Mouse (Mus musculus): ENCODE measurements at regions not wholly inside any gene's neighbourhood (a gene's known extent, or its start where the extent isn't known, plus 50 kb on each side); places are given as distances from the start of the nearest gene placed in this dataset.
"Not testable (repeated sequence)": the region's sequence is repeated elsewhere in the genome, so short reads cannot be mapped to it uniquely, and the experiment has no call there.

GRCm38 (mm10) chr2:18617520-18617919 is 54.7 kb upstream of the Commd3 start:
- DNase-seq (ENCODE audit: low read depth), result no peak

GRCm38 (mm10) chr2:18609868-18610185 is 62.4 kb upstream of the Commd3 start:
- no peak for DNase-seq (ENCODE audit: low read depth)

- no peak for DNase-seq (ENCODE audit: low read depth)
Measured at GRCm38 (mm10) chr2:18609075-18609867, 62.9 kb upstream of the Commd3 start.

- no peak for DNase-seq (ENCODE audit: low read depth)
Measured at GRCm38 (mm10) chr2:18608260-18609074, 63.7 kb upstream of the Commd3 start.

- no peak for DNase-seq (ENCODE audit: low read depth)
Measured at GRCm38 (mm10) chr2:18607586-18608259, 64.5 kb upstream of the Commd3 start.

GRCm38 (mm10) chr2:18607088-18607487 is 65.1 kb upstream of the Commd3 start:
- DNase-seq (ENCODE audit: low read depth), result no peak

- DNase-seq (ENCODE audit: low read depth), result no peak
Measured at GRCm38 (mm10) chr2:18592221-18592620, 80.0 kb upstream of the Commd3 start.

- no peak for DNase-seq (ENCODE audit: low read depth)
Measured at GRCm38 (mm10) chr2:18588232-18588631, 84.0 kb upstream of the Commd3 start.

- no peak for DNase-seq (ENCODE audit: low read depth)
Measured at GRCm38 (mm10) chr2:18587746-18588231, 84.4 kb upstream of the Commd3 start.

GRCm38 (mm10) chr2:18586925-18587724 is 85.1 kb upstream of the Commd3 start:
- DNase-seq (ENCODE audit: low read depth), result no peak

- DNase-seq (ENCODE audit: low read depth), result no peak
Measured at GRCm38 (mm10) chr2:18585564-18586336, 86.4 kb upstream of the Commd3 start.

GRCm38 (mm10) chr2:18558133-18558532 is 114.1 kb upstream of the Commd3 start:
- DNase-seq (ENCODE audit: low read depth), result no peak

GRCm38 (mm10) chr2:18547964-18548643 is 124.1 kb upstream of the Commd3 start:
- peak; percentile 5 for DNase-seq (ENCODE audit: low read depth)

GRCm38 (mm10) chr2:18524387-18524786 is 131.8 kb upstream of the Dnajc1 start:
- DNase-seq (ENCODE audit: low read depth), result peak; percentile 8

- DNase-seq (ENCODE audit: low read depth), result no peak
Measured at GRCm38 (mm10) chr2:18523911-18524310, 131.3 kb upstream of the Dnajc1 start.

GRCm38 (mm10) chr2:18513435-18513834 is 120.8 kb upstream of the Dnajc1 start:
- DNase-seq (ENCODE audit: low read depth), result no peak

- DNase-seq (ENCODE audit: low read depth), result no peak
Measured at GRCm38 (mm10) chr2:18509317-18509716, 116.7 kb upstream of the Dnajc1 start.

GRCm38 (mm10) chr2:18473361-18473771 is 80.7 kb upstream of the Dnajc1 start:
- DNase-seq (ENCODE audit: low read depth), result no peak

- DNase-seq (ENCODE audit: low read depth), result no peak
Measured at GRCm38 (mm10) chr2:18460901-18461300, 68.3 kb upstream of the Dnajc1 start.

GRCm38 (mm10) chr2:18460281-18460680 is 67.7 kb upstream of the Dnajc1 start:
- not testable (repeated sequence) for DNase-seq (ENCODE audit: low read depth)

Data from c-Kit-positive CD71-negative TER-119-negative erythroid progenitor cells, embryonic 14.5 days (primary cell).